Mouse (Mus musculus) lung, postnatal 0 days (tissue): ENCODE measurements at regions not wholly inside any gene's neighbourhood (a gene's known extent, or its start where the extent isn't known, plus 50 kb on each side); places are given as distances from the start of the nearest gene placed in this dataset.
"Not testable (repeated sequence)": the region's sequence is repeated elsewhere in the genome, so short reads cannot be mapped to it uniquely, and the experiment has no call there.

Experiments used
- ATAC-seq: fragments of 200-750 bp; cut with Nextera tagmentation; 2 replicates; pipeline ENCODE4 v1.8.0; 2017; ENCODE audit warnings: moderate library complexity
- DNase-seq: peaks from one replicate; pipeline ENCODE4 v3.0.0-alpha.2; 2016; ENCODE audit warnings: low spot score
- H3K27ac ChIP-seq: fragments of 300-500 bp; sonication (generic); 2 replicates; pipeline ENCODE4 v1.5.1; 2014; ENCODE audit warnings: antibody characterized with exemption, mild to moderate bottlenecking, low read length, mixed read lengths
- H3K27me3 ChIP-seq: fragments of 300-500 bp; sonication (generic); replicated peaks from 2 replicates; pipeline ENCODE4 v1.6.1; 2014; ENCODE audit warnings: low read length, mixed read lengths; ENCODE audit not compliant: insufficient read depth
- H3K36me3 ChIP-seq: fragments of 300-500 bp; sonication (generic); 2 replicates; pipeline ENCODE4 v1.6.1; 2014; ENCODE audit warnings: low read length, mixed read lengths; ENCODE audit not compliant: insufficient read depth
- H3K4me1 ChIP-seq: fragments of 300-500 bp; sonication (generic); 2 replicates; pipeline ENCODE4 v1.6.1; 2014; ENCODE audit warnings: antibody characterized with exemption, low read depth, low read length, mixed read lengths; ENCODE audit not compliant: insufficient read depth
- H3K4me2 ChIP-seq: fragments of 300-500 bp; sonication (generic); replicated peaks from 2 replicates; pipeline ENCODE4 v1.6.1; 2014; ENCODE audit warnings: low read depth, mild to moderate bottlenecking, low read length, moderate library complexity, mixed read lengths
- H3K4me3 ChIP-seq: fragments of 300-500 bp; sonication (generic); 2 replicates; pipeline ENCODE4 v1.5.1; 2014; ENCODE audit warnings: low read depth, low read length
- H3K9ac ChIP-seq: fragments of 300-500 bp; sonication (generic); replicated peaks from 2 replicates; pipeline ENCODE4 v1.6.1; 2014; ENCODE audit warnings: low read depth, mild to moderate bottlenecking
- H3K9me3 ChIP-seq: fragments of 300-500 bp; sonication (generic); 2 replicates; pipeline ENCODE4 v1.6.1; 2016; ENCODE audit warnings: low read length, mixed read lengths
- CTCF ChIP-seq: IDR thresholded peaks from 2 replicates; pipeline ENCODE4 v1.5.1; 2016; ENCODE audit warnings: antibody characterized with exemption, mild to moderate bottlenecking
- EP300 ChIP-seq: IDR thresholded peaks from 2 replicates; pipeline ENCODE4 v1.6.1; 2016; ENCODE audit warnings: antibody characterized with exemption, mild to moderate bottlenecking, control low read depth
- WGBS: fragments of 180-500 bp; shearing (Covaris S2); extraction: QIAGEN DNeasy Blood & Tissue Kit; methylation state at CpG from one replicate; pipeline ENCODE4 v1.1.7; 2014; 5-methylcytosine and 5-hydroxymethylcytosine counted together

GRCm38 (mm10) chr12:44674541-44674940, 345.9 kb downstream of the Nrcam start:
- not testable (repeated sequence) for H3K9me3 ChIP-seq, ATAC-seq, H3K4me2 ChIP-seq, H3K4me3 ChIP-seq, H3K36me3 ChIP-seq, H3K27me3 ChIP-seq, H3K4me1 ChIP-seq, H3K9ac ChIP-seq, H3K27ac ChIP-seq
- peak; percentile 7 for DNase-seq
- 82% methylated on average over 3 of the region's 3 CpGs for WGBS
- TF ChIP-seq CTCF, result peak; percentile 46

GRCm38 (mm10) chr12:44675003-44675402, 346.3 kb downstream of the Nrcam start:
- no peaks in the 10 kb centered on the region for H3K36me3 ChIP-seq
- DNase-seq (no peak), ATAC-seq (no peak)
- no peak overlapping the region for H3K4me3 ChIP-seq
- no peak overlapping the region for H3K9ac ChIP-seq
- no peaks in the 10 kb centered on the region for H3K9me3 ChIP-seq
- TF ChIP-seq EP300 (no peak), CTCF (peak; percentile 28)
- H3K27ac ChIP-seq, result no peak overlapping the region
- H3K27me3 ChIP-seq, result no peaks in the 10 kb centered on the region
- no peaks in the 10 kb centered on the region for H3K4me1 ChIP-seq
- H3K4me2 ChIP-seq, result no peak overlapping the region
